Mouse (Mus musculus) liver, embryonic 13.5 days (tissue): Measurements from ENCODE around the gene Sec31a. TPM values are rescaled to one million over a fixed set of nuclear protein-coding genes. Genes with fewer than 3 reads are reported as not detected.

ENCODE experiments used
- ATAC-seq: fragments of 200-750 bp; cut with Nextera tagmentation; 2 replicates; pipeline ENCODE4 v1.8.0; 2017; ENCODE audit warnings: low read depth, mild to moderate bottlenecking, moderate number of reproducible peaks, moderate library complexity
- DNase-seq: peaks from one replicate; pipeline ENCODE4 v3.0.0; 2022
- H3K27ac ChIP-seq: fragments of 300-500 bp; sonication (generic); 2 replicates; pipeline ENCODE4 v1.5.1; 2015; ENCODE audit warnings: moderate library complexity, mild to moderate bottlenecking, inconsistent platforms
- H3K27me3 ChIP-seq: fragments of 300-500 bp; sonication (generic); 2 replicates; pipeline ENCODE4 v1.6.1; 2015; ENCODE audit warnings: mild to moderate bottlenecking, inconsistent platforms
- H3K36me3 ChIP-seq: fragments of 300-500 bp; sonication (generic); 2 replicates; pipeline ENCODE4 v1.6.1; 2015; ENCODE audit warnings: mild to moderate bottlenecking, inconsistent platforms
- H3K4me1 ChIP-seq: fragments of 300-500 bp; sonication (generic); replicated peaks from 2 replicates; pipeline ENCODE4 v1.6.1; 2015; ENCODE audit warnings: inconsistent platforms
- H3K4me2 ChIP-seq: fragments of 300-500 bp; sonication (generic); 2 replicates; pipeline ENCODE4 v1.6.1; 2015; ENCODE audit warnings: inconsistent platforms, mild to moderate bottlenecking, moderate library complexity
- H3K4me3 ChIP-seq: fragments of 300-500 bp; sonication (generic); replicated peaks from 2 replicates; pipeline ENCODE4 v1.5.1; 2015; ENCODE audit warnings: mild to moderate bottlenecking, inconsistent platforms
- H3K9ac ChIP-seq: fragments of 300-500 bp; sonication (generic); 2 replicates; pipeline ENCODE4 v1.6.1; 2015; ENCODE audit warnings: mild to moderate bottlenecking, inconsistent platforms
- H3K9me3 ChIP-seq: fragments of 300-500 bp; sonication (generic); replicated peaks from 2 replicates; pipeline ENCODE4 v1.6.1; 2016; ENCODE audit warnings: inconsistent platforms
- WGBS: fragments of 180-500 bp; shearing (Covaris S2); methylation state at CpG from one replicate; pipeline ENCODE4 v1.1.7; 2015; ENCODE audit not compliant: insufficient replicate concordance; 5-methylcytosine and 5-hydroxymethylcytosine counted together
- polyA plus RNA-seq: library from polyadenylated mRNA; unstranded; fragments of >200 nt; fragmentation: Nextera tagmentation; extraction: Ambion mirVana; gene quantifications from 2 replicates; pipeline ENCODE4 v1.2.1, GENCODE M21; 2015

Gene Sec31a
- polyA plus RNA-seq, 1 experiment from 2014 or later, result 49.7 TPM

DNA sequence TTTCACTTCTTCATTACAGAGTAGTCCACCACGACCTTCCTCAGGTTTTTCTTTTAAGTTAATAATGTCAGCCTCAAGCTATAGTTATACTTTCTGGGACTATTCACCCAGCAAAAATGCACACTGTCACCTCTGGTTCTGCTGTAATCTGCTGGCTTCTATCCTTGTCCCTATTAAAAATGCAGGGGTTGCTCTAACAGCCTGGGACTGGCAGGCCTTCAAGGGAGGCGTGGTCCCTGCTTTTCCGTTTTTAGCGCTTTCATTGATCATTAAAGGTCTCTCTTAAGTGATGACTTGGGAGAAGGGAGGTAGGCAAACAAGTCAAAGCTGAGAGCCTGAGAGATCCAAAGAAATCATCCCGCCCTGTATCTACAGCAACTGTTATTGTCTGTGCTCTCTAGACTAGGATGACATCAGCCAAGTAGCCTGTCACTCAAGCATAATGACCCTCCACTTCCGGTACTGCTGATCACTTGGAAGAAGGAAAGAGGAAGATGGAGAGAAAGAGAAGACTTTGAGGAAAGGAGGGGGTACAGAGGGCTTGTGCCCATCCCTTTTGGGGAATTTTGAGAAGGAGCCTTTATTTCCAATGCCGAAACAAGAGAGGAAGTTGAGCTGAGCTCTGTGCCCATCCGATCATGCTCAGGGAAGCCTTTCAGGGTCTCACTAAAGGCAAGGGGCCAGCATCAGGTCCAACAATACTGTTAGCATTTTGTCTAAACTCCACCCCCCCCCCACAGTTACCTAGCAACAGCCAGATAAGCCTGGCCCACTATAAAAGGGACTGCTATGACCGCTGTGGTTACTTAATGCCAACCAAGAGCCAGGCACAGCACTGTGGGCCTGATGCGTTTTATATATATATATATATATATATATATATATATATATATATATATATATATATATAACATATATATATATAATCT lies 66.5 kb downstream of the Sec31a start:
- Histone ChIP-seq H3K4me3 (no peak overlapping the region), H3K27ac (no peak overlapping the region), H3K4me1 (no peaks in the 10 kb centered on the region), H3K27me3 (no peaks in the 10 kb centered on the region), H3K36me3 (no peaks in the 10 kb centered on the region), H3K4me2 (no peak overlapping the region), H3K9ac (no peak overlapping the region), H3K9me3 (no peaks in the 10 kb centered on the region)
- WGBS, result 60% methylated on average over 10 of the region's 10 CpGs
- no peak for DNase-seq
- ATAC-seq, result no peak

DNA sequence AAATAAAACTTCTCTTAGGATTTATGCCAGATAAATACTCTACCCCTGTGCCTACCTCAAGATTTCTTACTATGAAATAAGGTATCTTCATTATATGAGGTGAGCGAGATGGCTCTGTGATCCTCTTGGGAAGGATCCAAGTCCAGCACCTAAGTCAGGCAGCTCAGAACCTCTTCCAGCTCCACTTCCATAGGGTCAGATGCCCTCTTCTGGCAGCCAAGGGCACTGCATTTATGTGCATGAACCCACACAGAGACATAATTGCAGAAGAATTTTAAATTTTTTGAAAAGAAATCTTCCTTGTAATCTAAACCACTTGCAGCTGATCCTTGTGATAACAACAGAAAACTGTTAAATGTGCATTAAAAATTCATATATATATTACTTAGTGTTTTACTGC lies 70.9 kb downstream of the Sec31a start:
- H3K36me3 ChIP-seq, result no peaks in the 10 kb centered on the region
- H3K4me3 ChIP-seq, result no peak overlapping the region
- no peak for ATAC-seq
- no peaks in the 10 kb centered on the region for H3K4me1 ChIP-seq
- whole genome bisulfite sequencing, result 65% methylated on average over 1 of the region's 1 CpGs
- no peak overlapping the region for H3K27ac ChIP-seq
- DNase-seq, result no peak
- no peak overlapping the region for H3K9ac ChIP-seq
- H3K4me2 ChIP-seq, result no peak overlapping the region
- H3K27me3 ChIP-seq, result no peaks in the 10 kb centered on the region
- no peaks in the 10 kb centered on the region for H3K9me3 ChIP-seq

- no peaks in the 10 kb centered on the region for H3K4me1 ChIP-seq
- no peaks in the 10 kb centered on the region for H3K36me3 ChIP-seq
- H3K9ac ChIP-seq, result no peak overlapping the region
- H3K9me3 ChIP-seq, result no peaks in the 10 kb centered on the region
- H3K27me3 ChIP-seq, result no peaks in the 10 kb centered on the region
- ATAC-seq, result no peak
- WGBS, result 59% methylated on average over 6 of the region's 6 CpGs
- no peak overlapping the region for H3K4me2 ChIP-seq
- no peak for DNase-seq
- H3K4me3 ChIP-seq, result no peak overlapping the region
- H3K27ac ChIP-seq, result no peak overlapping the region
These were observed 72.9 kb downstream of the Sec31a start for GRCm38 (mm10) chr5:100343087-100343486.

- 70% methylated on average over 6 of the region's 6 CpGs for WGBS
- Histone ChIP-seq H3K4me3 (no peak overlapping the region), H3K9me3 (no peaks in the 10 kb centered on the region), H3K4me2 (no peak overlapping the region), H3K27ac (no peak overlapping the region), H3K36me3 (no peaks in the 10 kb centered on the region), H3K9ac (no peak overlapping the region), H3K4me1 (no peaks in the 10 kb centered on the region), H3K27me3 (no peaks in the 10 kb centered on the region)
- ATAC-seq (no peak), DNase-seq (no peak)
These were observed 73.6 kb downstream of the Sec31a start for GRCm38 (mm10) chr5:100342422-100342821.

GRCm38 (mm10) chr5:100341042-100341441 lies 75.0 kb downstream of the Sec31a start:
- no peak overlapping the region for H3K4me3 ChIP-seq
- H3K27me3 ChIP-seq, result no peaks in the 10 kb centered on the region
- ATAC-seq, result no peak
- H3K27ac ChIP-seq, result no peak overlapping the region
- DNase-seq, result no peak
- H3K4me2 ChIP-seq, result no peak overlapping the region
- H3K4me1 ChIP-seq, result no peaks in the 10 kb centered on the region
- 63% methylated on average over 7 of the region's 7 CpGs for WGBS
- no peak overlapping the region for H3K9ac ChIP-seq
- no peaks in the 10 kb centered on the region for H3K9me3 ChIP-seq
- H3K36me3 ChIP-seq, result no peaks in the 10 kb centered on the region

DNA sequence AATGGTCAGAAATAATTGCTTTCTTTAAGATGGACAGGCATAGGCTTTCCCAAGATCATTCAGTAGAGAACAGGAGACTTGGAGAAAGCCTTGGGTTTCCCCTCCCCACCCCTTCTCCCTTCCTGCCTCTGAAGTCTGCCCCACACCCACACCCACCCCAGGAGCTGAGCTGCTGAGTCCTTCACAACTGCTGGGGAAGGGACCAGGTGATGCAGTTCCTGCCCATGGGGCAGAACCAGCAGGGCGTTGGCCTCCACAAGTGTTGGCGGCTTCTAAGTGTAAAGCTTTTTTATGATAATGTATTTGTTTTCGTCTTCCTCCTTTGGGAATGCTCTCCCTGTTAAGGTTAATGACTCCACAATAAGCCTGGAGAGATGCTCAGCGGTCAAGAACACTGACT lies 78.2 kb downstream of the Sec31a start:
- no peak overlapping the region for H3K27ac ChIP-seq
- H3K9me3 ChIP-seq, result no peaks in the 10 kb centered on the region
- no peaks in the 10 kb centered on the region for H3K36me3 ChIP-seq
- no peaks in the 10 kb centered on the region for H3K4me1 ChIP-seq
- 59% methylated on average over 4 of the region's 4 CpGs for WGBS
- no peak overlapping the region for H3K4me2 ChIP-seq
- H3K4me3 ChIP-seq, result no peak overlapping the region
- no peak for ATAC-seq
- DNase-seq, result no peak
- H3K27me3 ChIP-seq, result no peaks in the 10 kb centered on the region
- no peak overlapping the region for H3K9ac ChIP-seq

DNA sequence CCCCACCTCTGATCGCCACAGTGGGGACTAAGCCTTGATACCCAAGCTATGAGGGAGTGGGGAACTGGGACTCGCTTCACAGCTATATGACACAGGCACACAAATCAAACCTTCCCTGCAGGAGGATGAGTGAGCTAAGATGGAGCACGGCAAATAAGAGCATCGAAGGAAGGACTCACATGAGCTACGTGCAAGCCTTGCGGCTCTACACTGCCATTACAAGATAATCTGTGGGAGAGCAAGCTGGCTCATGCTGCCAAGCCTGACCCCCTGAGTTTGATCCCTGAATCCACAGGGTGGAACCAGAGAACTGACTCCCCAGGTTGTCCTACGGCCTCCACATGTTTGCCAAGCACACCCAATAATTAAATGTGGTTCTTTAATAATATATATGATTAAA lies 79.2 kb downstream of the Sec31a start:
- ATAC-seq, result no peak
- H3K4me2 ChIP-seq, result no peak overlapping the region
- no peak for DNase-seq
- no peaks in the 10 kb centered on the region for H3K9me3 ChIP-seq
- H3K9ac ChIP-seq, result no peak overlapping the region
- no peaks in the 10 kb centered on the region for H3K4me1 ChIP-seq
- H3K27me3 ChIP-seq, result no peaks in the 10 kb centered on the region
- WGBS, result 65% methylated on average over 7 of the region's 7 CpGs
- no peak overlapping the region for H3K27ac ChIP-seq
- H3K36me3 ChIP-seq, result no peaks in the 10 kb centered on the region
- H3K4me3 ChIP-seq, result no peak overlapping the region

GRCm38 (mm10) chr5:100335581-100336080 lies 80.4 kb downstream of the Sec31a start:
- Histone ChIP-seq H3K9ac (no peak overlapping the region), H3K4me1 (no peaks in the 10 kb centered on the region), H3K27me3 (no peaks in the 10 kb centered on the region), H3K27ac (no peak overlapping the region), H3K36me3 (no peaks in the 10 kb centered on the region), H3K9me3 (no peaks in the 10 kb centered on the region), H3K4me3 (no peak overlapping the region), H3K4me2 (no peak overlapping the region)
- ATAC-seq (no peak), DNase-seq (no peak)
- 78% methylated on average over 5 of the region's 5 CpGs for whole genome bisulfite sequencing

DNA sequence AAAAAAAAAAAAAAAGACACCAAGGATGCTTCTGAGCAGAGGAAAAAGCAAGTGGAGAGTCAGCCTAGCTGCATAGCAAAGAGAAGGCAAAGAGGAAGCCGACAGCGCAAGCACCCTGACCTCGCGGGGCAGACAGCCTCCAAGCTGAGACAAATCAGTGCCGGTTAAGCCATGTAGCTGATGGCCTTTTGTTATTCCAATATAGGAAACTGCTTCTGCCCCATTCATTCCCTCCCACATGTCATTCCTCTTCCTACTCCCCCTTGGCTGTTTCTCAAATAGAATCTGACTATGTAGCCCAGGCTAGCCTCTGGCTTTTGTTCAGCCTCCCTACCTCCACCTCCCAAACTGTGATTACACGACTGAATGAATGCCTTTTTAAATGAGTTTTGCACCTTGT lies 81.3 kb downstream of the Sec31a start:
- Histone ChIP-seq H3K4me3 (no peak overlapping the region), H3K4me1 (no peaks in the 10 kb centered on the region), H3K9me3 (no peaks in the 10 kb centered on the region), H3K27me3 (no peaks in the 10 kb centered on the region), H3K36me3 (no peaks in the 10 kb centered on the region), H3K4me2 (no peak overlapping the region), H3K9ac (no peak overlapping the region), H3K27ac (no peak overlapping the region)
- ATAC-seq (no peak), DNase-seq (no peak)
- 51% methylated on average over 6 of the region's 6 CpGs for WGBS

DNA sequence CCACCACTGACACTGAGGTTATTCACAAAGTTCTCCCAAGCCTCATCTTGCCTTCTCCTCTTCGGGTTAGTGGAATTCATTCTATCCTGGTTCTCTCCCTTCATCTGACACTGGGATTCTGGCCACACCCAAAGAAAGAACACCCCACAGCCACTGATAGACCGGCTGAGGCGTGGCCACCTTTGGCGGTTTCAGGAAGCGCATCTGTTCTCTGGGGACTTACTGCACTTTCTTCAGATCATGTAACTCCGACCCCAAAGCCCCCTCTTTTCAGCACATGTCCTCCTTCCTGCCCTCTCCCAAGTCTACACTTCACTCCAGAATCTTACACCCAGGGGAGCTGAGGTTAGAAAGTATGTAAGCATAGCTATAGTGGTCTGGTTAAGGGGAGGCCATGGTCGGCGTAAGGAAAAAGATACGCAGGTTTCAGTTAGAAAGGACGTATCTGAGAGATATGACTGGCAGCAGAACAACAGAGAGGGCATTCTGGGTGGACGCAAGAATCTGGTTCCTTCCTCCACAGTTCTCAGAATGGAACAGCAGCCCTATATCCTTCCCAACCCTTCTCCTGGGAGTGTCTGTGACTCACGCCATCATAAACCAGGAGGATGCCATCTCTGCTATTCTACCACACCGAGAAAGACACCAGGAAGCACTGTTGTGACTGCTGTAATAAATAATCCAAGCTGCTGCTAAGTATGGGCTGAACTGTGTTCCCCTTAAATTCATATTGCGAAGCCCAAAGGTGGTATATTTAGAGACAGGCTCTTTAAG lies 82.2 kb downstream of the Sec31a start:
- Histone ChIP-seq H3K9me3 (no peaks in the 10 kb centered on the region), H3K4me3 (no peak overlapping the region), H3K27me3 (no peaks in the 10 kb centered on the region), H3K36me3 (no peaks in the 10 kb centered on the region), H3K4me2 (no peak overlapping the region), H3K4me1 (no peaks in the 10 kb centered on the region), H3K9ac (no peak overlapping the region), H3K27ac (no peak overlapping the region)
- ATAC-seq (no peak), DNase-seq (no peak)
- WGBS, result 49% methylated on average over 14 of the region's 14 CpGs

- Histone ChIP-seq H3K36me3 (no peaks in the 10 kb centered on the region), H3K9ac (no peak overlapping the region), H3K9me3 (no peaks in the 10 kb centered on the region), H3K27ac (no peak overlapping the region), H3K4me3 (no peak overlapping the region), H3K27me3 (no peaks in the 10 kb centered on the region), H3K4me2 (no peak overlapping the region), H3K4me1 (no peaks in the 10 kb centered on the region)
- DNase-seq (no peak), ATAC-seq (no peak)
- WGBS, result 63% methylated on average over 8 of the region's 8 CpGs
These were observed 83.6 kb downstream of the Sec31a start for GRCm38 (mm10) chr5:100332300-100333004.
